Mouse (Mus musculus): ENCODE results near the gene Mxd4. TPM values are rescaled to one million over a fixed set of nuclear protein-coding genes. Genes with fewer than 3 reads are reported as not detected.

Mxd4 gene
- polyA plus RNA-seq, 1 experiment from 2014 or later: 34.2 TPM

DNA sequence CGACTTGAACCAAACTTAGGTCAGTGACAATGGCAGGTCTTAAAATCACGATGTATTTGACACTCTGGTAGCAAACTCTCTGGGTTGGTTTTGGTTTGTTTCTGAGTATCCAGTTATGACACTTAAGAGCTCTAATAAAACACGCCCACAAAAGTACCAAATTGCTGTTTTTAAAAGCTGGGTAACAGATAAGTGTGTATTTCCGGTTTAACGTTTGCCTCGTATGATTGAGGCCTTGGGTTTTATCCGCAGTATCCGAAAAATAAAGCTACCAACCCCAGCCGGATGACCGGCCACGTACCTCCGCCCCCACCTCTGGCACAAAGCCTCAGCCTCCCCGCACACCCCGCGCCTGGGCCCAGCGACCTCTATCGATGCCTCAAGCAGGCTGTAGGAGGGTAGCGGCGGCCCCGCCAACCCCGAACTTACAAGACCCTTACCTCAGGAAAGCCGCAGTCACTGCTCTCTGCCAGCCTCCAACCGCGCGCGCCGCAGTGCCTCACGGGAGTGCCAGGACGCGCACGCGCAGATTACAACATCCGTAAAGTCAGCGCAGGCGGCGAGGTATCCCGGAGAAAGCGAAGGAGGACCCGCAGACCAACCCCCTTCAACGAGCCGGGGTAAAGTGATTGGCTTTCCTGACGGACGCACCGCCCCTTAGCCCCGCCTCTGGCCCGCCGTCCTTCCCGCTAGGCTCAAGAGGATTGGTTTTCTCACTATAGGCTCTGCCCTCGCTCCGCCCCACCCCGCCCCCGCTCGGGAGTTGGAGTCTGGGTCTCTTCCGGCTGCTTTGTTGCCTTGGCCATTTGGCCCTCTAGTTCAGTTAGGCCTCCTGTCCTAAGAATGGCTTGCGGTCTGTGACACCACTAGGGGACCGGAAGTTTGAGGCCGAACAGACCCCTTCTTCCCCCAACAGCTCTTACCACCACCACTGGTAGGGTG lies 18.3 kb downstream of the Mxd4 start, which contains the start of the genes Poln and Haus3:
Poln (minus strand) TSS at position 499 of the 942 bp plus-strand sequence.
Haus3 (minus strand) TSS at position 578 of the 942 bp plus-strand sequence.
- peaks cover 24% of the 10 kb centered on the region for H3K36me3 ChIP-seq (ENCODE audit: control insufficient read depth, insufficient read depth, low read length)
- no peaks in the 10 kb centered on the region for H3K9me3 ChIP-seq (ENCODE audit: control insufficient read depth, low read length)
- peak within 1 kb of the TSS; percentile 83 for H3K4me2 ChIP-seq (ENCODE audit: low read length)
- H3K27me3 ChIP-seq (ENCODE audit: control insufficient read depth, insufficient read depth, low read length): no peaks in the 10 kb centered on the region
- peaks cover 0 to 12% of the 10 kb centered on the region in 2 experiments; a peak in 3 of 4 replicates for H3K4me1 ChIP-seq (ENCODE audit: control insufficient read depth in 2 of 2, insufficient read depth in 2 of 2, low read length in 2 of 2)
- peak within 1 kb of the TSS; percentile 85 to 86 for H3K27ac ChIP-seq (replicated peaks in 1 of 2; ENCODE audit: control insufficient read depth in 1 of 2, insufficient read depth in 1 of 2, low read depth in 2 of 2, low read length in 2 of 2)
- 1% methylated on average over 57 of the region's 57 CpGs for WGBS
- H3K9ac ChIP-seq (ENCODE audit: low read length): peak within 1 kb of the TSS; percentile 92
- peak within 1 kb of the TSS; percentile 78 to 83 for H3K4me3 ChIP-seq (ENCODE audit: control insufficient read depth in 1 of 2, insufficient read depth in 1 of 2, low read depth in 1 of 2, low read length in 2 of 2)
- ATAC-seq (ENCODE audit: insufficient number of reproducible peaks, insufficient read depth, low FRiP score, low read depth): peak; percentile 98

DNA sequence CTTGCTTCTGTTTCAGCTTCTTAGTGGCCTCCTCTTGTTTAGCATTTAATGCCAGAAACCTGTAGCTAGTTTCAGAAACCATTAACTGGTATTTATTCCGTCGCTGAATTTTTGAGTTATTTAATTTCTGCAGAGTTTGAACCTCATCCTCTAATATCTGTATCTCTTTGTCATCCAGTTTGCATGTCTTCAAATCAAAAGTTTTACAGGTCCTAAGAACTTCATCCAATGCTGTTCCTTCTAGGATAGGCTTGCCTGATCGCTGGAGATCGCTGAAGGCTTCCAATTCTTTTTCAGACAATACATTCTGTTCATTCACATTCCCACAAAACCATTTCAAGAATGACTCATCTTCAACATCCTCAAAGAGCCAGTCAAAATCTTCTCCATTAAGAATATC lies 19.7 kb downstream of the Mxd4 start:
- H3K4me3 ChIP-seq (ENCODE audit: control insufficient read depth in 1 of 2, insufficient read depth in 1 of 2, low read depth in 1 of 2, low read length in 2 of 2): no peak overlapping the region
- WGBS: 78% methylated on average over 4 of the region's 4 CpGs
- no peak overlapping the region for H3K27ac ChIP-seq (replicated peaks in 1 of 2; ENCODE audit: control insufficient read depth in 1 of 2, insufficient read depth in 1 of 2, low read depth in 2 of 2, low read length in 2 of 2)
- peak overlapping the region; percentile 5; the same call in 1 of the 2 replicates for H3K4me2 ChIP-seq (ENCODE audit: low read length)
- H3K9me3 ChIP-seq (ENCODE audit: control insufficient read depth, low read length): no peaks in the 10 kb centered on the region
- no peaks in the 10 kb centered on the region for H3K27me3 ChIP-seq (ENCODE audit: control insufficient read depth, insufficient read depth, low read length)
- peaks cover 17% of the 10 kb centered on the region for H3K36me3 ChIP-seq (ENCODE audit: control insufficient read depth, insufficient read depth, low read length)
- peak overlapping the region; percentile 18; the same call in 1 of the 2 replicates for H3K9ac ChIP-seq (ENCODE audit: low read length)
- peaks cover 0 to 12% of the 10 kb centered on the region in 2 experiments; a peak in 3 of 4 replicates for H3K4me1 ChIP-seq (ENCODE audit: control insufficient read depth in 2 of 2, insufficient read depth in 2 of 2, low read length in 2 of 2)
- no peak for ATAC-seq (ENCODE audit: insufficient number of reproducible peaks, insufficient read depth, low FRiP score, low read depth)

DNA sequence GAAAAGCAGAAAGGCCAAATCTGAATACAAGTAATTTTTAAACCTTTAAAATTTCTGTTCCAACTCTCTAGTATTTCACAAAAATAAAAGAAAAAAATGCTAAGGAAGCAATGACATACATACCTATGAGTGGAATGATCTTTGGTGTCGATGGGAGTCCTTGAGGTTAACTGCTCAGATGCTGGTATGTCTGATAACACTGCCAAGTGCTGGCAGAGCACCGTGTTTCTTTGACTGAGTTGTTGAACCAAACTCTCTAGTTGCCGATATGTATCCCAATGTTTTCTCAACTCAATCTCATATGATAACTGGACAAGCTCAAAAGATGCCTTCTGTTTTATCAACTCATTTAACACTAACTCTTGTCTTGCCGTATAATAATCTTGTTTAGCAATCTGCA lies 21.7 kb downstream of the Mxd4 start:
- ATAC-seq (ENCODE audit: insufficient number of reproducible peaks, insufficient read depth, low FRiP score, low read depth): no peak
- Histone ChIP-seq H3K27me3 (ENCODE audit: control insufficient read depth, insufficient read depth, low read length) (no peaks in the 10 kb centered on the region), H3K36me3 (ENCODE audit: control insufficient read depth, insufficient read depth, low read length) (peaks cover 23% of the 10 kb centered on the region), H3K4me3 (ENCODE audit: control insufficient read depth in 1 of 2, insufficient read depth in 1 of 2, low read depth in 1 of 2, low read length in 2 of 2) (no peak overlapping the region), H3K4me1 (ENCODE audit: control insufficient read depth in 2 of 2, insufficient read depth in 2 of 2, low read length in 2 of 2) (peaks cover 0 to 12% of the 10 kb centered on the region in 2 experiments; a peak in 3 of 4 replicates), H3K9me3 (ENCODE audit: control insufficient read depth, low read length) (no peaks in the 10 kb centered on the region), H3K4me2 (ENCODE audit: low read length) (peak overlapping the region; percentile 21), H3K27ac (replicated peaks in 1 of 2; ENCODE audit: control insufficient read depth in 1 of 2, insufficient read depth in 1 of 2, low read depth in 2 of 2, low read length in 2 of 2) (no peak overlapping the region), H3K9ac (ENCODE audit: low read length) (0 out of 2 replicates have a peak overlapping the region, but pooled peaks have one; percentile 30)
- WGBS: 23% methylated on average over 4 of the region's 4 CpGs

DNA sequence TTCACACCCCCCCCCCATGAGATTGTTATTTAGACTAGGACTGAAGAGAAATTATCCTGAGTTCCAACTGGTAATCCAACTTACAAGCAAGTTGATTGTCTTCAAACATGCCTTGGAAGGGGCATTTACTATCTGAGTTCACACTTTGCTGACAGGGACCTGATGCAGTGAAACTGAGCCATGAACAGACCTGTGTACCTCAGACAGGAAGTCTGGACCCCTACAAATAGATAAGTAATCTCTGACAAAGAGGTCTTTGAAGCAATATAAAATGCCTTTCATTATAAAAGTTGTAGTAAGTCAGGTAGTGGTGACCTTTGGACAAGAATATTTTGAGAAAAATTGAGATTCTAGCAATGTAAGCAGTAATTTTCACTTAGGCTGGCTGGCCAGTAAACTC lies 39.0 kb downstream of the Mxd4 start:
- Histone ChIP-seq H3K9ac (ENCODE audit: low read length) (no peak overlapping the region), H3K4me2 (ENCODE audit: low read length) (no peak overlapping the region), H3K4me1 (ENCODE audit: control insufficient read depth in 2 of 2, insufficient read depth in 2 of 2, low read length in 2 of 2) (no peaks in the 10 kb centered on the region), H3K27me3 (ENCODE audit: control insufficient read depth, insufficient read depth, low read length) (no peaks in the 10 kb centered on the region), H3K4me3 (ENCODE audit: control insufficient read depth in 1 of 2, insufficient read depth in 1 of 2, low read depth in 1 of 2, low read length in 2 of 2) (no peak overlapping the region), H3K27ac (replicated peaks in 1 of 2; ENCODE audit: control insufficient read depth in 1 of 2, insufficient read depth in 1 of 2, low read depth in 2 of 2, low read length in 2 of 2) (no peak overlapping the region), H3K9me3 (ENCODE audit: control insufficient read depth, low read length) (no peaks in the 10 kb centered on the region), H3K36me3 (ENCODE audit: control insufficient read depth, insufficient read depth, low read length) (peaks cover 8% of the 10 kb centered on the region)
- no peak for ATAC-seq (ENCODE audit: insufficient number of reproducible peaks, insufficient read depth, low FRiP score, low read depth)

DNA sequence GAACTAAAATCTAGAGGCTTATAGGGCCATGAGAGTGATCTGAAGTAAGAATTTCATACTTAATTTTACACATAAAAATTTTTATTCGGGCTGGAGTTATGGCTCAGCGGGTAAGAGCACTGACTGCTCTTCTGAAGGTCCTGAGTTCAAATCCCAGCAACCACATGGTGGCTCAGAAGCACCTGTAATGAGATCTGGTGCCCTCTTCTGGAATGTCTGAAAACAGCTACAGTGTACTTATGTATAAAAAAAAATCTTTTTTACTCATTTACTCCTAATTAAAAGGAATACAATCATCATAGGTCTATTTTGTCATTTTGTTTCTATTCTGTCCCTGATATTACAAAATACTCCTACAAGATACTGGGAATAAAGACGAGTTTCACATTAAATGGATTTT lies 40.0 kb downstream of the Mxd4 start:
- 88% methylated on average over 3 of the region's 3 CpGs for WGBS

DNA sequence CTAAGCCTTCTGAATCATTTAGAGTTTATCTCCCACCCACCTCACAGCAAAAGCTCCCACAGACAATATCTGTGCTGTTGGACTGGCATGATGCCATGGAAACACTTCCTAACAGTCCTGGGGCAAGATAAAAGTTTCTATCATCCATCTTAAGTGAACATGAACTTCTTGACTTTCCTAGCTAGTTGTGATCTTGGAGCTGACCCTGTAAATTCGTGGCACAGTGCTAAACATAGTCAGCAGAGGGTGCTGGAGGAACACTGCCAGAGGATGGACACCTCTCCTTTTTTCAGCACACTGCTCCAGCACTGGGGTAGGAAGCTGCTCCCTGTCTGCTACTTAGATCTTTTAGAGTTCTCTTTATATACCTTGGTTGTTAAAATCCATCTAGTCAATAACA lies 47.8 kb downstream of the Mxd4 start:
- peaks cover 0 to 2% of the 10 kb centered on the region in 2 experiments; a peak in 1 of 4 replicates for H3K4me1 ChIP-seq (ENCODE audit: control insufficient read depth in 2 of 2, insufficient read depth in 2 of 2, low read length in 2 of 2)
- no peak for ATAC-seq (ENCODE audit: insufficient number of reproducible peaks, insufficient read depth, low FRiP score, low read depth)
- no peak overlapping the region for H3K4me3 ChIP-seq (ENCODE audit: control insufficient read depth in 1 of 2, insufficient read depth in 1 of 2, low read depth in 1 of 2, low read length in 2 of 2)
- H3K9ac ChIP-seq (ENCODE audit: low read length): no peak overlapping the region
- H3K9me3 ChIP-seq (ENCODE audit: control insufficient read depth, low read length): no peaks in the 10 kb centered on the region
- WGBS: 0% methylated on average over 1 of the region's 1 CpGs
- H3K27me3 ChIP-seq (ENCODE audit: control insufficient read depth, insufficient read depth, low read length): no peaks in the 10 kb centered on the region
- H3K36me3 ChIP-seq (ENCODE audit: control insufficient read depth, insufficient read depth, low read length): no peaks in the 10 kb centered on the region
- H3K27ac ChIP-seq (replicated peaks in 1 of 2; ENCODE audit: control insufficient read depth in 1 of 2, insufficient read depth in 1 of 2, low read depth in 2 of 2, low read length in 2 of 2): no peak overlapping the region
- H3K4me2 ChIP-seq (ENCODE audit: low read length): no peak overlapping the region

More for the DNA sequence above, 40.0 kb downstream of the Mxd4 start:
- Histone ChIP-seq H3K27ac (replicated peaks in 1 of 2; ENCODE audit: control insufficient read depth in 1 of 2, insufficient read depth in 1 of 2, low read depth in 2 of 2, low read length in 2 of 2) (no peak overlapping the region), H3K9ac (ENCODE audit: low read length) (no peak overlapping the region), H3K27me3 (ENCODE audit: control insufficient read depth, insufficient read depth, low read length) (no peaks in the 10 kb centered on the region), H3K4me2 (ENCODE audit: low read length) (no peak overlapping the region), H3K4me3 (ENCODE audit: control insufficient read depth in 1 of 2, insufficient read depth in 1 of 2, low read depth in 1 of 2, low read length in 2 of 2) (no peak overlapping the region), H3K36me3 (ENCODE audit: control insufficient read depth, insufficient read depth, low read length) (no peaks in the 10 kb centered on the region), H3K9me3 (ENCODE audit: control insufficient read depth, low read length) (no peaks in the 10 kb centered on the region), H3K4me1 (ENCODE audit: control insufficient read depth in 2 of 2, insufficient read depth in 2 of 2, low read length in 2 of 2) (no peaks in the 10 kb centered on the region)
- no peak for ATAC-seq (ENCODE audit: insufficient number of reproducible peaks, insufficient read depth, low FRiP score, low read depth)

DNA sequence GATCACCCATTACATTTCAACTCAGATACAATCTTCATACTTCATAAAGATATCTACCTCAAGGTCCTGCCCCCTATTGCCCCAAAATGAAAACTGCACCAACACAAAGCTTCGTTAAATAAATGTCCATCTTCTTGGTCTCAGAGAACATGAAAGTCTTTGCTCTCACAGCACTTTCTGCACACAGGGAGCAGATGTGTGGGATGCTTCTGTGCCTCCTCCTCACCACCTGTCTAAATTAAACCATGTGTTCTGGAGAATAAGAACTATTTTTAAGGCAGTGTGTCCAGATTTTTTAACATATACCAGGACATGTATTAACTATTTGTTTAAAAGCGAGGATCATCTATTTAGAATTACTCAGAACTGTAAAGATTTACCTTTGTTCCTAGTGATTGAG lies 54.8 kb downstream of the Mxd4 start:
- no peak overlapping the region for H3K4me3 ChIP-seq (ENCODE audit: control insufficient read depth in 1 of 2, insufficient read depth in 1 of 2, low read depth in 1 of 2, low read length in 2 of 2)
- H3K9ac ChIP-seq (ENCODE audit: low read length): no peak overlapping the region
- peaks cover 0 to 2% of the 10 kb centered on the region in 2 experiments; a peak in 1 of 4 replicates for H3K4me1 ChIP-seq (ENCODE audit: control insufficient read depth in 2 of 2, insufficient read depth in 2 of 2, low read length in 2 of 2)
- H3K27ac ChIP-seq (replicated peaks in 1 of 2; ENCODE audit: control insufficient read depth in 1 of 2, insufficient read depth in 1 of 2, low read depth in 2 of 2, low read length in 2 of 2): no peak overlapping the region
- ATAC-seq (ENCODE audit: insufficient number of reproducible peaks, insufficient read depth, low FRiP score, low read depth): no peak
- H3K4me2 ChIP-seq (ENCODE audit: low read length): no peak overlapping the region
- H3K36me3 ChIP-seq (ENCODE audit: control insufficient read depth, insufficient read depth, low read length): no peaks in the 10 kb centered on the region
- 64% methylated on average over 2 of the region's 2 CpGs for WGBS
- H3K27me3 ChIP-seq (ENCODE audit: control insufficient read depth, insufficient read depth, low read length): no peaks in the 10 kb centered on the region
- no peaks in the 10 kb centered on the region for H3K9me3 ChIP-seq (ENCODE audit: control insufficient read depth, low read length)
